Mouse (Mus musculus): ENCODE data around the gene Ggta1.

DNA sequence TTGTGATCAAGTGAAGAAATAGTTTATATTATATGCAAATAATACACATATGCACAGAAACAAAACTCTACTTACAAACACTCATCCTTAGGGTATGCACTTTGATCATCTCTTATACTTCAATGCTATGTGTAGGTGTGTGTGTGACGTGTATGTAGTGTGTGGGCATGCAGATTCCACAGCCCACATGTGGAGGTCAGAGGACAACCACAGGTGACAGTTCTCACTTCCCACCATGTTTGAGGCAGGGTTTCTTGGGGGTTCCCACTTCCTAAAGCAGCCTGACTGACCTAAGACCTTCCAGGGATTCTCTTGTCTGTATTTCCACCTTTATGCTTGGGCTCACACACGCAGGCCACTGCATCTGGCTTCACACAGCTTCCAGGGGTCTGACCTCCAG lies 50.8 kb downstream of the Ggta1 start:
- TF ChIP-seq CTCF (IDR thresholded peaks at IDR 0.05; ENCODE audit: extremely low read depth, insufficient read length, insufficient replicate concordance, low read depth, low read length), result no peak
- TF ChIP-seq POLR2A (IDR thresholded peaks at IDR 0.05; ENCODE audit: low read depth, low read length), result no peak

All from small intestine, adult 2 months (tissue).